Mouse (Mus musculus) kidney, postnatal 0 days (tissue): ENCODE results near the gene Bcl2. TPM values are rescaled to one million over a fixed set of nuclear protein-coding genes. Genes with fewer than 3 reads are reported as not detected.

Experiments used
- ATAC-seq: fragments of 200-750 bp; cut with Nextera tagmentation; replicated peaks from 2 replicates; pipeline ENCODE4 v1.8.0; 2017; ENCODE audit warnings: low read depth, moderate number of reproducible peaks, moderate TSS enrichment, moderate library complexity; ENCODE audit not compliant: low FRiP score
- DNase-seq: peaks from one replicate; pipeline ENCODE4 v3.0.0-alpha.2; 2016; ENCODE audit warnings: low spot score
- H3K27ac ChIP-seq: fragments of 300-500 bp; sonication (generic); 2 replicates; pipeline ENCODE4 v1.5.1; 2014; ENCODE audit warnings: mild to moderate bottlenecking
- H3K27me3 ChIP-seq: fragments of 300-500 bp; sonication (generic); 2 replicates; pipeline ENCODE4 v1.6.1; 2014; ENCODE audit warnings: low read length, mixed read lengths; ENCODE audit not compliant: insufficient read depth
- H3K36me3 ChIP-seq: fragments of 300-500 bp; sonication (generic); 2 replicates; pipeline ENCODE4 v1.6.1; 2014; ENCODE audit warnings: low read length, mixed read lengths; ENCODE audit not compliant: insufficient read depth
- H3K4me1 ChIP-seq: fragments of 300-500 bp; sonication (generic); replicated peaks from 2 replicates; pipeline ENCODE4 v1.6.1; 2014; ENCODE audit warnings: antibody characterized with exemption, low read length, mixed read lengths; ENCODE audit not compliant: insufficient read depth
- H3K4me2 ChIP-seq: fragments of 300-500 bp; sonication (generic); 2 replicates; pipeline ENCODE4 v1.6.1; 2014; ENCODE audit warnings: mild to moderate bottlenecking, low read length, moderate library complexity, mixed read lengths
- H3K4me3 ChIP-seq: fragments of 300-500 bp; sonication (generic); replicated peaks from 2 replicates; pipeline ENCODE4 v1.5.1; 2014; ENCODE audit warnings: low read depth, low read length
- H3K9ac ChIP-seq: fragments of 300-500 bp; sonication (generic); 2 replicates; pipeline ENCODE4 v1.6.1; 2014; ENCODE audit warnings: low read depth, low read length
- H3K9me3 ChIP-seq: fragments of 300-500 bp; sonication (generic); replicated peaks from 2 replicates; pipeline ENCODE4 v1.6.1; 2016; ENCODE audit warnings: low read length, inconsistent platforms, mixed read lengths
- CTCF ChIP-seq: IDR thresholded peaks from 2 replicates; pipeline ENCODE4 v1.5.1; 2016; ENCODE audit warnings: antibody characterized with exemption, low read depth, mild to moderate bottlenecking, moderate library complexity
- WGBS: fragments of 180-500 bp; shearing (Covaris S2); extraction: QIAGEN DNeasy Blood & Tissue Kit; methylation state at CpG from one replicate; pipeline ENCODE4 v1.1.7; 2014; 5-methylcytosine and 5-hydroxymethylcytosine counted together
- polyA plus RNA-seq: library from polyadenylated mRNA; unstranded; fragments of >200 nt; fragmentation: Nextera tagmentation; extraction: Ambion mirVana; gene quantifications from 2 replicates; pipeline ENCODE4 v1.2.1, GENCODE M21; 2015

The Bcl2 gene
- polyA plus RNA-seq, 1 experiment from 2014 or later = 11.7 TPM

DNA sequence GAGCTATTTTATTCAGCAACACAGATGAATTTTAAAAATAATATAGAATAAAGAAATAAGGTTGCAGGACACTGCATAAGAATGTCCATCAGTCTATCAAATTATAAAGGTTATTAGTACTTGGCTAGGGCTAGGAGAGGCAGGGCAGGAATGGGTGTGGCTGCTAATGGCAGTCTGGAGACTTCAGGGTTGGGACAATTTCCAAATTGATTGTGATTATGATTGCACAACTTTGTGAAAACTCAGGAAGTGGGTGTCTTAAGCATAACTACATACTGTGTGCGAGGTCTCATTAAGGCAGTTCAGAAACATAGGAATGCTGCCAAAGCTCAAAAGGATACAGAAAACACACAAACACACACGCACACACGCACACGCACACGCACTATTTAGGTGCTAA, 37.9 kb upstream of the Bcl2 start:
- peaks cover 17% of the 10 kb centered on the region for H3K36me3 ChIP-seq
- H3K4me1 ChIP-seq = peaks cover 6% of the 10 kb centered on the region; the same call in 1 of the 2 replicates
- no peak overlapping the region for H3K4me3 ChIP-seq
- H3K9ac ChIP-seq = no peak overlapping the region
- no peak overlapping the region for H3K4me2 ChIP-seq
- DNase-seq (no peak), ATAC-seq (no peak)
- no peak for TF ChIP-seq CTCF
- H3K27me3 ChIP-seq = no peaks in the 10 kb centered on the region
- WGBS = 89% methylated on average over 5 of the region's 5 CpGs
- H3K27ac ChIP-seq = no peak overlapping the region
- no peaks in the 10 kb centered on the region for H3K9me3 ChIP-seq

DNA sequence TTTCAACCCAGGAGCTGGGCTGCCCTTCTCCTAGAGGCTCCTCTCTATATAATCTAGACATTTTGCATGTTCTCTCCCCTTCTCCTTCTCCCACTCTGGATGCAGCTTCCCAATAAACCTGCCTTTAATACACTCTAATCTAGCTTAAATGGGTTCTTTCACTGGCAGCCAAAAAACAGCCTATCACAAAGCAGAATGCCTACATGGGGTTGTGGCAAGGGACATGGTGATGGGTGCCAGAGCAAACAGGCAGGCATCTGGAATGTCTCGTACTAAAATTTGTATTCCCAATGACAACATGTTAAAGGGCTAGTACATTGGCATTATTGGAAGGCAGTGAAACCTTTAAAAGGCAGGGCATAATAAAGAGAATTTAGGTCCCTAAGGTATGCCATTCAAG, 36.6 kb upstream of the Bcl2 start:
- DNase-seq (no peak), ATAC-seq (no peak)
- Histone ChIP-seq H3K4me2 (no peak overlapping the region), H3K4me1 (no peaks in the 10 kb centered on the region), H3K27me3 (no peaks in the 10 kb centered on the region), H3K9me3 (no peaks in the 10 kb centered on the region), H3K27ac (no peak overlapping the region), H3K36me3 (peaks cover 25% of the 10 kb centered on the region), H3K9ac (no peak overlapping the region), H3K4me3 (no peak overlapping the region)
- 85% methylated on average over 1 of the region's 1 CpGs for WGBS
- no peak for TF ChIP-seq CTCF

- no peak overlapping the region for H3K4me3 ChIP-seq
- no peak overlapping the region for H3K9ac ChIP-seq
- 90% methylated on average over 6 of the region's 6 CpGs for WGBS
- peaks cover 20% of the 10 kb centered on the region for H3K36me3 ChIP-seq
- DNase-seq = no peak
- no peak overlapping the region for H3K4me2 ChIP-seq
- no peak for ATAC-seq
- no peak for TF ChIP-seq CTCF
- H3K27ac ChIP-seq = no peak overlapping the region
- no peaks in the 10 kb centered on the region for H3K9me3 ChIP-seq
- no peaks in the 10 kb centered on the region for H3K4me1 ChIP-seq
- no peaks in the 10 kb centered on the region for H3K27me3 ChIP-seq
Observed at GRCm38 (mm10) chr1:106748555-106749315, 34.7 kb upstream of the Bcl2 start.

- Histone ChIP-seq H3K4me1 (no peaks in the 10 kb centered on the region), H3K27ac (no peak overlapping the region), H3K27me3 (no peaks in the 10 kb centered on the region), H3K36me3 (peaks cover 21% of the 10 kb centered on the region), H3K4me2 (no peak overlapping the region), H3K9ac (no peak overlapping the region), H3K4me3 (no peak overlapping the region), H3K9me3 (no peaks in the 10 kb centered on the region)
- DNase-seq = no peak
- 91% methylated on average over 6 of the region's 6 CpGs for WGBS
- ATAC-seq = no peak
- no peak for TF ChIP-seq CTCF
Observed at GRCm38 (mm10) chr1:106742980-106743379, 28.9 kb upstream of the Bcl2 start.

DNA sequence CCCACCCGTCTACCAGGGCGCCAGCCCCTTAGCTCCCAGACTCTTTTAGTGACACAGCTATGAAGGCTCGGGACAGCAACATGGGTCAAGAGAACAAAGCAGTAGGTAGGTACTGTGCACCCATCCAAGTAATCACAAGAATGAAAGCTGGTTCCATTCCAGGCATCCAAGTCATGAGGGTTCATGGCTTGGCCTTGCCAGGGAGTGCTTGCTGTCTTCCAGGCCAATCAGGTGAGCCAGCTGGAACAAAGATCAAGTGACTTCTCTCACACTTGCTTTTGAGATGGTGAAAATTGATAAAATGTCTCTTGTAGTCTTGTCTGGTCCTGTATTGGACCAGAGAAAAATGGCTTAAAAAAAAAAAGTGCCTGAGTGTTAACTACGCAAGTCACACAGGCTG, 26.7 kb upstream of the Bcl2 start:
- 98% methylated on average over 4 of the region's 4 CpGs for WGBS
- H3K36me3 ChIP-seq = peaks cover 18% of the 10 kb centered on the region; the same call in 1 of the 2 replicates
- no peaks in the 10 kb centered on the region for H3K4me1 ChIP-seq
- H3K4me2 ChIP-seq = no peak overlapping the region
- no peak for ATAC-seq
- no peak for TF ChIP-seq CTCF
- no peaks in the 10 kb centered on the region for H3K9me3 ChIP-seq
- no peaks in the 10 kb centered on the region for H3K27me3 ChIP-seq
- DNase-seq = no peak
- H3K9ac ChIP-seq = no peak overlapping the region
- no peak overlapping the region for H3K4me3 ChIP-seq
- H3K27ac ChIP-seq = no peak overlapping the region

- H3K9ac ChIP-seq = no peak overlapping the region
- ATAC-seq (no peak), DNase-seq (no peak)
- no peak overlapping the region for H3K27ac ChIP-seq
- H3K4me3 ChIP-seq = no peak overlapping the region
- H3K36me3 ChIP-seq = peaks cover 18% of the 10 kb centered on the region; the same call in 1 of the 2 replicates
- no peaks in the 10 kb centered on the region for H3K9me3 ChIP-seq
- no peaks in the 10 kb centered on the region for H3K27me3 ChIP-seq
- no peak overlapping the region for H3K4me2 ChIP-seq
- 92% methylated on average over 5 of the region's 5 CpGs for WGBS
- no peaks in the 10 kb centered on the region for H3K4me1 ChIP-seq
- TF ChIP-seq CTCF = no peak
Observed at GRCm38 (mm10) chr1:106739810-106740209, 25.7 kb upstream of the Bcl2 start.
